Mouse (Mus musculus) cerebellum, adult 11 months (tissue): ENCODE measurements around the gene Ptprs.
"Not testable (repeated sequence)": the region's sequence is repeated elsewhere in the genome, so short reads cannot be mapped to it uniquely, and the experiment has no call there.

Source experiments
- DNase-seq: peaks from one replicate; pipeline ENCODE4 v3.0.0; 2022

Gene Ptprs

DNA sequence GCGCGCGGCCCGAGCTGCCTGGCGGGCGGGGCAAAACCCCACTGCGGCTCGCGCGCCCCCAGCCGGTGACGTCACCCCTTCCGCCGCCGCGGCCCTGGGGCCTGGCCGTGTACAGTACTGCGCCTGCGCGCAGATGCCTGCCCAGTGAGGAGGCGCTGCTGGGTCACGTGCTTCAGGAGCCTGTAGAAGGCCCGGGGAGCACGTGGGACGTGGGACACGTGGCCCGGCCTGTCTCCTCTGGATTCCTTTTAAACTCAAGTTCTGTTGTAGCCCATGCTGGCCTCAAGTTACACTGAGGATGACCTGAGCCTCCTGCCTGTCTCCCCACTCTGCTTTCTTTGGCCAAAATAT lies at the start of gene Ptprs:
TSS of gene Ptprs (minus strand) at position 82 of the 351 bp plus-strand sequence.
- DNase-seq = peak; percentile 98

DNA sequence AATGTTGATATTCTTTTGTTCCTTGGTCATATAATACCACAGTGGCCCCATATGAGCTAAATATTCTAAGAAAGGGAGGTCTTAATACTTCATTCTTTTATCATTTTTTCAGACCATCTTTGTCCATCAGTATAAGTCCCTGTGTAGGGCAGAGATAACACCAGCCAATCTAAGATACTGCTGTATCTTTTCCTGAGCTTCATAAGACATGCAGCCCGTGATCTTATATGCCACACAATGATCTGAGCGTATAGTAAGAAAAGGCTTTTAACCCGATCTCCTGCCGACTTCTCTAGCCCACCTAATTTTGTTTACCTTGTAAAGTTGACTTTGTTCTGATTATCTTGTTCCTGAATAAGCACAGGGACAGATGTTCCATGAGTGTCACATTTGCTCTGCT lies 48.7 kb upstream of the Ptprs start:
- no peak for DNase-seq

DNA sequence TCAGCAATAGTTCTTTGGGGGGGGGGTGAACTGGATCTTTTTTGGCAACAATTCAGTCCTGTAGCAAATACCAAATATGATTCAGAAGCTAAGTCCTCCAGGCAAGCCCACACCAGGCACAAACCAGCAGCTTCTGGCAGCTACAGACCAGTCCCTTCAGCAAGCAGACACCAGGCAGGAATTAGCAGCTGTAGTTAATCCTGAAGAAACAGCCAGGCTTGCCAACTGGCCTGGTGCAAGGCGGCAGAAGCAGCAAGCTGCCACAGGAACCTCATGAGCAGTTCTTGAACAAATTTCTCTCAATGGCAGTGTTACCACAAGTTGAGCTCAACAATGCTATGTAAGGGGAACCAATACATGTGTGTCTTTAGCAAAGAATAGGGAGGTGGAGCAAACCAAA lies 46.5 kb upstream of the Ptprs start:
- no peak for DNase-seq

DNA sequence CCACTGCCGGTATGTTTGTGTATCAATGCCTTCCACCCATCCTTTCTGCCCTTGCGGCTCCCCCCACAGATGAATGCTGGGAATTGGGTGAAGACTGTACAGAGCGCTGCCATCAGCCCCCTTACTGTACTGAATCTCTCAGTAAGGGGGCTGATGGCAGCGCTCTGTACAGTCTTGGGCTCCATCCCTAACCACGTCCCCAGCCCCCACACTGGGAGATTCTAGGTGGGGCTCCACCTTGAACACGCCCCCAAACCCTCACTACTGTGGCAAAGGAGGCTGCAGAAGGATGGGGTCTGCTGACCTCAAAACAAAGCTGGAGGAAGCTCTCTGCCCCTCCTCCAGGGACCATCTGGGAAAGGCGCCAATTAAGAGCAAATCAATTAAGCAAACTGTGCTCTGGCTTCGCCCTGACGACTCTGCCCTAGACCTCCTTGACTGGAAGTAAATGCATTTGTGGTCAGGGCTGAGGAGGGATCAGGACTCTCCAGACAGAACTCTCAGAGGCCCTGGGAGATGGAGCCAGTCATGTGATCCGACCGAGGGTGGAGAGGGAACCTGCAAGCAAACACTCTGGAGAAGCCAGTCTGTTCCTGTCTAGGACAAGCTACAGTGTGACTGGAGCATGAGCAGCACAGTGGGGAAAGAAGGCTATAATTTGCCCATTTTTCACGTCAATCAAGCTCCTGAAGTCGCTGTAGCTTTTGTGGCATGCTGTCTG lies 39.6 kb upstream of the Ptprs start:
- no peak for DNase-seq

DNA sequence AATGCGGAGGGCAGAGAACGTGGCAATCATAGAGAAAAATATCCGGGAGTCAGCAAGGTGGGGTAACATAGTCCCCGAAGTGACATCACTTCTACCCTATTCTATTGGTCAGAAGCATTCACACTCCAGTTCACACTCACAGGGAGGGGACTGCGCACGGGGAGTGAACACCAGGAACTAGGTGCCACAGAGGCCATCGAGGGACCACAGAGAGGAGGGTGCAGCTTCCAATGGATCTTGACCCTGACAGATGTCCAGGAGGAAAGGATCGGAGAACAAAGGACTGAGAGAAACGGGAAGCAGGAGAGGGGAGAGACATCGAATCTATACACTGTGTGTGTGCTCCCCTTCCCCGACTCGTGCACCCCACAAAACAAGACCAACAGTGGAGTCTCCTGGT lies 38.6 kb upstream of the Ptprs start:
- no peak for DNase-seq

DNA sequence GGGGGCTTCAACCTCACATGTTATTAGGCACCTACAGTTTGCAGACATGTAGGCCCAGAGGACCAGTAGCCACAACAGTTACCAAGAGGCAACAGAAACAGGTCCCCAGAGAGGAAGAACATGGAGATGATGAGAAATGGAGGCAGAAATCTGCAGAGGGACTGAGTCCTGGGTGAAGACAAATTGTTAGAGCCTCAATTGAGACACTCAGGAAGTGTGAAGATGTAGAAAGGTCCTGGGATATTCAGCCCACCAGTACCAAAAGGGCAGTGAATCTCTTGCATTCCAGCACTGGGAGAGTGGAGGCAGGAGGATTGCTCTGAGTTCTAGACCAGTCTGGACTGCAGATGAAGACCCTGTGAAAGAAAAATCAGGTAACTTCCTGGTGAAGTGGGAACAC lies 38.0 kb upstream of the Ptprs start:
- no peak for DNase-seq

DNA sequence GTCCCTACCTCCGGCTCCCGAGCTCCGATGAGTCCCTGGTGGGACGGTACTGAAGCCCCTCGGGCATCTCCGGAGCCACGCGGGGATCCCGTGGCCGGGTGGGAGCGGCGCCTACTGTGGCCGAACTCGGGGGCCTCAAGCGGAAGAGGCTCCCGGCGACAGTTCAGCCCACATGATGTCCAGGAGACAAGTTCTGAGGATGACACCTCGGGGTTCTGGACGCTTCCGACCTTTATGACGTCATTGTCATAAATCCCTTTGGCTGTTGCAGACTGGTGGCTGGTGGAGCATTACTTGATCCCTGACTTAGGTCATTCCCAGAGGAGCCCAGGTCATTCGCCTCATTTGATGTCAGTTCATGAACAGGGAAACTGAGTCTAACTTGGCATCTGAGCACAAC lies 36.0 kb upstream of the Ptprs start, which contains the start of gene Znrf4:
TSS of gene Znrf4 (minus strand) at position 122 of the 400 bp plus-strand sequence.
- no peak for DNase-seq

DNA sequence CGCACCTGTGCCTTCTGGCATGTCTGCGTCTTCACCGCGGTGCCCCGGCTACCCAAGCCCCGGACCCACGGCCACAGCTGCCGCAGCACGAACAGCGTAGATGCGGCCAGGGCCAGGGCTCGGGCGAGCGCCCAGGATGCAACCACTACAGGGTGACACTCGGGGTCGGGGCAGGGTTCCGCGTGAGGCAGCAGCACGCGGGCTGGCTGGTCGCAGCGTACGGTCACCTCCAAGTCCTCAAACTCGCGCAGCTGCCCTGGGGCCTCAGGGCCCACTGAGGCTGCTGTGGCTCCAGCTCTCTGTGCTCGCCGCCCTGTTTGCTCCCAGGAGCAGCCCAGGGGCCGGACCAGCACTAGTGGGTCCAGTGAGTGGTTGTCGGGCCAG lies 35.4 kb upstream of the Ptprs start:
- DNase-seq = no peak

DNA sequence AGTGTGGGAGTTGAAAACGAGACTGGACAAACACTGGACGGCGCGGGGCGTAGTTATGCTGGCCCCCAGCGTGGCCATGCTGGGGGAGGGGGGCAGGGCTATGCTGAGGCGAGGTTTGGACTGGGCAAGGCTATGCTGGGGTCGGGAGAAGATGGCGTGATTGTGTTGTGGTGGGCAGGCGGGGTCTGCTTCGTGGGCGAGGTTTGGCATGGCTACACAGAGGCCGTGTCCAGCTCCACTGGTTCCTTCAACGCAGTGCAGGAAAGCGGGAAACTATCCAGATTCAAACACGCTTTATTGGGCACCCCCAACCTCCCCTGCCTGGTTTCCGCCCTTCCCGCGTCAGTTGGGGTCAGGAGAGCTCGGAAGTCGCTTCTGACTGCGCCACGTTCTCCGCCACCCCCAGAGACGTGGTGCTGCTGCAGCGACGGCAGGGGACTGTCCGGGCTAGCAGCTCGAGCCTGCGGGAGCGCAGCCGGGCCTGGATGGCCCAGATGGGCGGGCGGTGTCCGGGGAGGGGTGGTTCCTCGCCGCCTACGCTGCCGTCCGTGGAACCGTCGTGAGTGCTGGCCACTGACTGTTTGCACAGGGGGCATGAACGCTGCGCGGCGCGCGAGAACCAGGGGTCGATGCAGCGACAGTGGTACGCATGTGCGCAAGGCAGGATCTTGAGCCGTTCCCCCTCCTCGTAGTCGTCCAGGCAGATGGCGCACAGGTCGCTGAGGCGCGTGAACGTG lies 34.9 kb upstream of the Ptprs start:
- DNase-seq = peak; percentile 31

DNA sequence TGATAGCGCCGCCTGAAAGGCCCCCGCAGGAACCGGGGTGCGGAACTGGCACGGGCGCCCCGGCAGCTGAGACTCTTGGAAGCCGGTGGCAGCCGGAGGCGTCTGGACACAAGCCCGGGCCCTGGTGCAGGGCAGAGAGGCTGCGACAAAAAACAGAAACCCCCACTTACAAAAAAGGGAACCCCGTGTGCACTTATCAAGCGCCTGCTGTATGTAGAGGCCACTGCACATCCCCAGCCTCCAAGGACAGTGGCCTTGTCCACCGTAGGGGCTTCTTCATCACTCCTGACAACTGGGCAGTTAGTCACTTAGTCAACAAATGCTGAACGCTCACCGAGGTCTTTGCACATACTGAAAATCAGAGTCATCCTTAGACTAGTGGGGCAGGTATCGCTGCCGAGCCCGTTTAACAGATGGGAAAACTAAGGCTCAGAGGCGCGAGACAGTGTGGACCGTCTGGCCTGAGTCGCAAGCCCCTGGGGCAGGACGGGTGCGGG lies 34.2 kb upstream of the Ptprs start:
- DNase-seq = peak; percentile 59

DNA sequence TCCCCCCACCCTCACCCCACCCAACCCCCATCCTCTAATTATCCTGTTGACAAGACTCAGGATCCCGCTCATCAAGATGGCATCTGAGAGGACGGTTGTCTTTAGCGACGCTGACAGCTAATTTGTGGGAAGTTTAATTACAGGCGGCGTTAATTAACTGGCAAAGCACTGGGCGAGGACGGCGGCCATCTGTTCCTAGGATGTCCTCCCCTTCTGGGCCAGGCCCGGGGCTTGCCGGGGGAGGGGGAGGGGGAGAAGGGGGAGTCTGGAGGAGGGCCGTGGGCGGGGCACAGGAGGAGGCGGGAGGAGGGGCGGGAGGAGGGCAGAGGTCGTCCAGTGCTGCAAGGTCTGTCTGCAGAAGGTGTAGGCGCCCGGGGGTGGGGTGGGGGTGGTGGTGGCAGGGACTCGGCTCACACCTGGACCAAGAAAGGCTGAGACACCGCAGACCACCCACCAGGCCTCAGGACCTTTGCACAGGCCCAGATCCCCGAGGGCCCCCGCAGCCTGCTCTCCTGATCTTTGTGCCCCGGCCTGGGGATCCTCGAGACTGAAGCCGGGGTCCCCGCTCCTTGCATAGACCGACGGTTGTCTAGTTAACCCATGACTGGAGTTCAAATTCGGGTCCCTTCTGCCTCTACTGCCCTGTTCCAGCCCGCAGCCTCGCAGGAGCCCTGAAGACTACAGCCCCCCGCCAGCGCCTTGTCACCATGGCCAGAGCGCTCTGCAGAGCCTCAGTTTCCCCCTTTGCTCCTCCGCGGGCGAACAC lies 33.6 kb upstream of the Ptprs start:
- peak; percentile 70 for DNase-seq

DNA sequence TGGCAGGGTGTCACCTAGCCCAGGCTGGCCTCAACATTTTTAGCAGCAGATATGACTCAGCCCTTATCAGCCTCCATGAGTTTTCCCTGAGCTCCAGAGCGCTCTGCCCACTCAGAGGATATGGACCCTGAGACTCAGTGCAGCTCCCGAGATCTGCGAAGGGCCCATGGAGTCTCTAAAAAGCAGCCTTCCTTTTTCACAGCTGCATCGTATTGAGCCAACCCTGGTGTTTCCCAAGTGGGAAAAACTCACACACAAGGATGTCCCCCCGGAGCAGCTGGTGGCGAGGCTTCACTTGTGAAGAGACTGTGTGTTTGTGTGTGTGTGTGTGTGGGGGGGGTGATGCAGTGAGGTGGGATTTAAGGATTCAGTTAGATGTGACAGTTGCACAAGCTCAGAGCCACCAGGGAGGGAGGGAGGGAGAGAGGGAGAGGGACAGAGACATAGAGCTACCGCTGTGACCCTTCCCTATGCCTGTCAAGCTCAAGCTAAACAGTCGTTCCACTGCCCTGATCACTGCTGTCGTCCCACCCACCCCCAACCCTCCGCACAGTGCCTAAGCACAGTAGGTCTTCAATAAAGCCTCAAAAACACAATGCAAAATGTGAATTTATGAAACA lies 32.8 kb upstream of the Ptprs start:
- DNase-seq = no peak

DNA sequence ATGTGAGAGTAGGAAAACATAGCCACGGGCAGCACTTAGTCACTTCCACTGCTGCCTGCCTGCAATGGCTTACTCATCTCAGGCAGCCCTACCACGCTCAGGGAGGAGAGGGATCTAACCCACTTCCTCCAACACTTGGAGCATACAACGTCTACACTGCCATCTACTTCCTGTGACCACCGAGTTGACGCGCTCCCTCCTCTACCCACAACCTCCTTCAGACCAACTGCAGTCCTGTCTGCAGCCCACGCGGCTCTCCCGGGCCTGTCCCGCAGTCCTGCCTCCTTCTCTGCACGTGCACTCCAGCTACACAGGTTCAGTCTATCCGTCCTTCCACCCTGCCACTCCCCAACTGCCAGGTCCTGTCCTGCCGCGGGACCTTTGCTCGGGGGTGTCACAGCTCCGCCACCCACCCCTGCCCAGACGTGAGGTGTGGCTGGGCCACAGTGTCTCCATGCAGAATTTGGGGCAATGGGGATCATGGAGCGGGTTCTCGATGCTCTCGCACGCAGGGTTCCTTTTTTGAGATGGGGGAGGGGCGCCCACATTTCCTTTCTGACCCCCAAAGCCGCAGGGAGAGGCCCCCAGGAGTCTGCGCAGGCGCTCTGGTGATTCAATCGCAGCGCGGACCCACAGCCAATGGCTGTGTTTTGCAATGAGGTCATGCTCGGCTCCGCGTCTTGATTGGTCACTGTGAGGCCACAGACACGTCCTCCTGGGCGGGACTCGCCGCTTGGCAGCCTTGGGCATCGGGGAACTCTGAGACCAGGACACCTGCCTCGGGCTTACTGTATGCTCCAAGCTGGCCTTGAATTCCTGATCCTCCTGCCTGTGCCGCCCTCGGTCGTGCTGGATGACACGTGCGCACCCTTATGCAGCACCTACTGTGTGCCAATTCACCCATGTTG lies 31.1 kb upstream of the Ptprs start:
- peak; percentile 97 for DNase-seq

DNA sequence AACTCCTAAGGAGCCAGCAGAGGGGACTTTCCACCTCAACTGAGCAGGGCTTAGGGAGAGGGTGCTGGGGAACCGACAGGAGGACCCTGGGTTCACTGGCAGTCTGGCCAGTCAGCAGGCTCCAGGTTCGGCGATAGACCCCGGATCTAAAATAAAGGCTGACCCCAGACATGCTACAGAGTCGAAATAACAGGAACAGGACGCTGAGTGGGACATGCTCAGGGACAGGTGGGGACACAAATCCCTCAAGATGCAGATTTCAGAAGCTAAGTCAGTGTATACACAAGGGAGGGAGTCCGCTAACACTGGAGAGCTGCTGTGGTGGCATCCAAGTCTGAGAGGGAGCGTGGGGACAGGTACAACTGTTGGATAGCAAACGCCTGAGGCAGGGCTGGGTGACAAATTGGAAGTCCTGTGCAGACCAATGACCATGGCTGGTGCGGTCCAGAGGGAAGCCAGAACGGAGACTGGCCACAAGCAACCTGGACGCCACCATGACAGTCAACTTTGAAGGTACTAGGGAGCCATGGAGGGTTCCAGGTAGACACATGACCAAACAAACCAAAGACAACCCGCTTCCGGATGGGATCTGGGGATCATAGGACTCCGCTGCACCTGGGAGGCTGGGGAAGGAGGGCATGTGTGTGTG lies 30.3 kb upstream of the Ptprs start:
- peak; percentile 33 for DNase-seq

DNA sequence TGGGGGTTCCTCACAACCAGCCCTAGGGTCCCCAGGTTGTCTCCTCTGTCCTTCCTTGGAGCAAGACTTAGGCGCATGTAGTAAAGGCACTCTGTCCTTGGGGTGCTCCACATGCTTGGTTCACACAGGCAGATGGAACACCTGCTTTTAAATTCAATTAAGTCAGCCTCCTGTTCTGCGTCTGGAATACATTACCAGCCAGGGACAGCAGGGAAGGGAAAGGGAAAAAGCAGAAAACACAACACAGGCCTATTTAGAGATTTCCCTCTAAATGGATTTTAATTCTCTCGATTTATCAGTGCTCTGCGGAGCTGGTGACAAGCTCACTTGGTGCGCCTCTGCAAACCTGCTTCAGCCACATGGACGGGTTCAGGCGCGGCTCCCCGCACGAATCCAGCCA lies 29.1 kb upstream of the Ptprs start:
- no peak for DNase-seq

DNA sequence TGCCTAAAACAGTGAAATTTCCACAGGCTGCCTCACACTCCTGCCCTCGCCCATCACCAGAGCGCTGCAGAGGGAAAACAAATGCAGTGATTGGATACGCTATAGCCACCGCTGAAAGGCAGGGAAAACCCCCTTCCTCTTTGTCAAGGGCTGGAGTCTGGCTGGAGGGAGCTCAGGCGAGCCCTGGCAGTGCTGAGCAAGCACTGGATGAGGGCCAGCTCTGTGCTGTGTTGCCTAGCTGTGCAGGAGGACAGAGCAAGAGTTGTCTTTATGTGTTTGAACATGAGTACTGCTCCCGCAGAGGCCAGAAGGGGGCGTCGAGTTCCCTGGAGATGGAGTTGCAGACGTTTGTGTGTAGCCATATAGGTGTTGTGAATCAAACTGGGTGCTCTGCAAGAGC lies 26.2 kb upstream of the Ptprs start:
- peak; percentile 69 for DNase-seq

DNA sequence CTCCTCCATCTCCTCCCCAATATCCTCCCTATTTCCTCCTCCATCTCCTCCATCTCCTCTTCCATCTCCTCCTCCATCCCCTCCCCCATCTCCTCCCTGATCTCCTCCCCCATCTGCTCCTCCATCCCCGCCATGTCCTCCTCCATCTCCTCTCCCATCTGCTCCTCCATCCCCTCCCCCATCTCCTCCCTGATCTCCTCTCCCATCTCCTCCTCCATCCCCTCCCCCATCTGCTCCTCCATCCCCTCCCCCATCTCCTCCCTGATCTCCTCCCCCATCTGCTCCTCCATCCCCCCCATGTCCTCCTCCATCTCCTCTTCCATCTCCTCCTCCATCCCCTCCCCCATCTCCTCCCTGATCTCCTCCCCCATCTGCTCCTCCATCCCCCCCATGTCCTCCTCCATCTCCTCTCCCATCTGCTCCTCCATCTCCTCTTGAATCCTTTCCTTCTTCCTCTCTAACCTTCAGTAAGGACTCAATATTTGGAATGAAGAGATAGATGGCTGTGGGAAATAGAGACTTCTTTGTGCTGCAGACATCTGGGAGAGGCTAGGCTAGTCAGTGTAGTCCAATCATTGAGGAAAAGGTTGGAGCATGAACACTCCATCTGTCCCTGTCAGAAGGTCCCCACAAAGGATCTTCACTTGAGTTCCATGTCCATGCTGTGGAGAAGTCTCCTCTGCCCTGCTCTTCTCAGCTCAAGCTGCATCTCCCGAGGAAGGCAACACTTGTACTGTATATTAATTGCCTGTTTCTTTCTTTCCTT lies 25.5 kb upstream of the Ptprs start:
- not testable (repeated sequence) for DNase-seq

DNA sequence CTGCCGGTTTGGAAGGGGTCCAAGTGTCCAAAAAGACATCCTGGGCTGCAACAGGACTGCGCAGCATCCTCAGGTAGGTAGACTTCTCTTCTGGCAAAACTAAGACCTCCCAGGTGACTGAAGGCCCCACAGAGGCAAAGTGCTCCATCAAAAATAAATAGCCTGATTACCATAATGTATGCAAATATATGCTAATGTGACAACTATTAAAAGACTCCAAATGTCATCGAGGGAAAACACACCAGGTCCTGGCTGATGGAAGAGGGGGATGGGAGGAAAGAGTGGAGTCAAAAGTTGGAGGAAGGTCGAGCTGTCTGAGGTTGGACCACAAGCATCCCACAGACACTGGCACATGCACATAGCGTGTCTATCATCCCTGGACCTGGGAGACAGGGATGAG lies 22.9 kb upstream of the Ptprs start:
- DNase-seq = no peak

DNA sequence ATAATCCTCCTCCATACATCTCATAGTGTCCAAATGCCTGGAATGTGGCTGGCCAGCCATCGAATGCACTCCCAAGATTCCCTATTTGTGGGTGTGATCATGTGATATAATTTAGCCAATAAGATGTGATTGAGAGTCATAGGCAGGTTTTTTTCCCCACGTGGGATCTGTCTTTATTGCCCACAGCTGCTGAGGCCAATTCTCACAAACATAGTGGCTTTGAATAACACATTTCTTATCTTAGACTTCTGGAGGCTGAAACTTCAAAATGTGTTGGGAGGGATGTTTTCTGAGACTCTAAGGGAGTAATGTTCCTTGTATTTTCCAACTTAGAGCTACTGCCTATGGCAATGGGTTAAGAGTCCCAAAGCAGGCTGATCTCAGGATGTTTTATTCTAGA lies 18.2 kb upstream of the Ptprs start:
- no peak for DNase-seq

DNA sequence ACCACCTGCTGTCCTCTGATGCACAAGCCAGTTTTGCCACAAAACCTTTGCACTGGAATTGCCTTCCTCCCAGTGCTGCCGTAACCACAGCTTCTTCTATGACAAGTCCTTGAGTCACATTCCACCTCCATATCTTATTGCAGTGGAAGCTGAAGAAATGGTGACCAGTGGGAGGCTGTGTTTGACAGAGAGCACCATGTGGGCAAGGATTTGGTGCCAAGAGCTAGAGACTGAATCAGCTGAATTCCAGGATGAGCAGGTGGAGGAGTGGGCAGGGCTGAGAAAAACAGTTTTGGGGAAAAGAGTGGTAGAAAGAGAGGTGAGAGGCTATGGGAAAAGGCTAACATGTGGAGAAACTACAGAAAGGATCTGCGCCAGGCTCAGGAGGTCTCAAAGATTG lies 17.6 kb upstream of the Ptprs start:
- DNase-seq = no peak
